In the genomic region with DNA sequence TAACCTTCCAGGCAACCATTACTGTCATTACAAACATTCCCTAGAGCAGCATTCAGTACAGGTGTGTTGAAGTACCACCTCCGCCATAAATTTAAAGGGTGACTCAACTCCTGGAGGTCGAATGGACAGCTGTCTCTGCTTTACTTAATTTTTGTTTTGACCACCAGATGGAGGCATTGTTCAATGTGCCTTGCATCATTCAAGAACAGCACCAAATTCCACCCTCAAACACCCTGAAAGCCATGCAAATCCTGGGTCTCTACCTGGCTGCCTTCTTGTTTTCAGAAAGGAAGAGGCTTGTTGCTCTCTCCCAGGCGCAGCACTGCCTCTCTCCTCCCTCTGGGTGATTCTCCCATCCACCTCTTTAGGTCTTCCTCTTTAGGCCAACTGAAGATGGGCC, we compare ENCODE assay signal across 8 mouse cellular contexts.
A peak's percentile ranks its signal among the peaks of the same experiment; 100 is the strongest.
DNase-seq lines count a peak whose midpoint lies in the region; ATAC-seq and TF ChIP-seq lines count a peak whose summit lies in the region.

No protein-coding gene starts in this region.

- peak; percentile 4 for DNase-seq in cerebellum, adult 11 months
- DNase-seq in cerebellum, postnatal 4 days (ENCODE audit: low spot score in 2 of 2), result no peak
- DNase-seq in right cerebral cortex, postnatal 25 days, result peak; percentile 8
- no peak for DNase-seq in right cerebral cortex, postnatal 36 days (ENCODE audit: low spot score in 2 of 2)
- no peak for DNase-seq in liver, postnatal 0 days
- DNase-seq in spleen, adult 12 weeks (ENCODE audit: low spot score), result no peak

- no peak for TF ChIP-seq EP300 in liver, postnatal 0 days (IDR thresholded peaks at IDR 0.05; ENCODE audit: low read depth)

- peak; percentile 94 for ATAC-seq in common myeloid progenitor, adult 5-6 weeks (replicated peaks; ENCODE audit: low read depth, poor library complexity, severe bottlenecking)
- ATAC-seq in hematopoietic stem cell, adult 5-6 weeks (replicated peaks in 1 of 2; ENCODE audit: insufficient read depth in 1 of 2, low FRiP score in 2 of 2, low TSS enrichment in 1 of 2, low read depth in 1 of 2, poor library complexity in 2 of 2, severe bottlenecking in 2 of 2), result peak; percentile 37 to 75; a peak in 3 of 4 replicates
- peak; percentile 40; the same call in 1 of the 2 replicates for ATAC-seq in liver, postnatal 0 days

- WGBS in liver, postnatal 0 days (ENCODE audit: insufficient replicate concordance), result 30% methylated on average over 3 of the region's 3 CpGs

- H3K9ac ChIP-seq in liver, postnatal 0 days (replicated peaks), result no peak overlapping the region

- H3K27ac ChIP-seq in liver, postnatal 0 days (ENCODE audit: low read depth), result no peak overlapping the region

- no peaks in the 10 kb centered on the region for H3K36me3 ChIP-seq in liver, postnatal 0 days (replicated peaks; ENCODE audit: insufficient read depth, low read length)

- no peaks in the 10 kb centered on the region for H3K4me1 ChIP-seq in liver, postnatal 0 days (ENCODE audit: insufficient read depth)

- no peaks in the 10 kb centered on the region for H3K9me3 ChIP-seq in liver, postnatal 0 days (ENCODE audit: low read length)

- no peak overlapping the region for H3K4me2 ChIP-seq in liver, postnatal 0 days (ENCODE audit: low read depth, low read length)

- TF ChIP-seq CTCF in liver, postnatal 0 days (IDR thresholded peaks at IDR 0.05; ENCODE audit: low read depth), result peak; percentile 81

- no peak overlapping the region for H3K4me3 ChIP-seq in liver, postnatal 0 days (ENCODE audit: low read depth, low read length)

- no peaks in the 10 kb centered on the region for H3K27me3 ChIP-seq in liver, postnatal 0 days (ENCODE audit: insufficient read depth, low read length)

Comparison
In these comparisons a context has a peak if more than half of its experiments do, and no peak if none do; other contexts are left out.
1. DNase-seq: peak in cerebellum, adult 11 months (single experiment) and right cerebral cortex, postnatal 25 days (single experiment); none in cerebellum, postnatal 4 days (0 of 2), right cerebral cortex, postnatal 36 days (0 of 2), liver, postnatal 0 days (single experiment) and spleen, adult 12 weeks (single experiment).
2. ATAC-seq: peak in every context shown above with its lines; median percentile 94 in common myeloid progenitor, adult 5-6 weeks; 56 in hematopoietic stem cell, adult 5-6 weeks; 40 in liver, postnatal 0 days.